Comparison of ENCODE assay signal across 8 mouse cellular contexts in genomic region chr9:123924589-123925066, GRCm38 (mm10). TPM values are rescaled to one million over a fixed set of nuclear protein-coding genes. Genes with fewer than 3 reads are reported as not detected.
A peak's percentile ranks its signal among the peaks of the same experiment; 100 is the strongest.
DNase-seq lines count a peak whose midpoint lies in the region; ATAC-seq and TF ChIP-seq lines count a peak whose summit lies in the region.

No protein-coding gene starts in this region.

- no peaks in the 10 kb centered on the region; the same call in 1 of the 2 replicates for H3K4me1 ChIP-seq in hindbrain, embryonic 14.5 days (replicated peaks; ENCODE audit: control insufficient read depth, insufficient read depth, low read length)

- H3K9me3 ChIP-seq in hindbrain, embryonic 14.5 days (ENCODE audit: control insufficient read depth, low read length), result no peaks in the 10 kb centered on the region

- peak; percentile 77 for DNase-seq in Patski (ENCODE audit: low read depth, low spot score)
- DNase-seq in cerebellum, postnatal 25 days, result peak; percentile 87 to 93
- DNase-seq in frontal cortex, postnatal 25 days (ENCODE audit: low spot score in 2 of 2), result peak; percentile 71 to 86
- peak; percentile 85 for DNase-seq in hindbrain, embryonic 14.5 days (ENCODE audit: low spot score)
- DNase-seq in left cerebral cortex, adult 2 months (ENCODE audit: extremely low spot score in 1 of 2, low spot score in 2 of 2), result peak; percentile 92 to 94
- DNase-seq in retina, postnatal 7 days (ENCODE audit: low read depth, low spot score), result peak; percentile 87
- peak; percentile 91 to 94 for DNase-seq in urinary bladder, adult 18-20 months (ENCODE audit: low spot score in 2 of 2)

- ATAC-seq in Patski, result peak; percentile 52
- ATAC-seq in hindbrain, embryonic 14.5 days (ENCODE audit: low FRiP score), result peak; percentile 87

- no peak for TF ChIP-seq CTCF in Patski (IDR thresholded peaks at IDR 0.05)
- no peak for TF ChIP-seq CTCF in left cerebral cortex, adult 2 months (IDR thresholded peaks at IDR 0.05)

- H3K4me2 ChIP-seq in hindbrain, embryonic 14.5 days (replicated peaks), result peak overlapping the region; percentile 73

- peak overlapping the region; percentile 95 for H3K27ac ChIP-seq in hindbrain, embryonic 14.5 days
- H3K27ac ChIP-seq in left cerebral cortex, adult 2 months, result peak overlapping the region; percentile 96
- H3K27ac ChIP-seq in macrophage, result peak overlapping the region; percentile 99

- H3K4me3 ChIP-seq in hindbrain, embryonic 14.5 days (replicated peaks; ENCODE audit: low read length), result peak overlapping the region; percentile 45
- H3K4me3 ChIP-seq in left cerebral cortex, adult 2 months, result peak overlapping the region; percentile 72
- H3K4me3 ChIP-seq in macrophage (ENCODE audit: inconsistent target), result peak overlapping the region; percentile 69

- intact Hi-C loops in left cerebral cortex, adult 2 months (cut with DNase I), result no loop called here

- H3K79me2 ChIP-seq in macrophage (ENCODE audit: inconsistent target), result no peaks in the 10 kb centered on the region; the same call in 1 of the 2 replicates

- peak overlapping the region; percentile 76 for H3K9ac ChIP-seq in hindbrain, embryonic 14.5 days

- CTCF ChIA-PET in Patski (lab: Charles Lee), result no interaction called here

- no peaks in the 10 kb centered on the region for H3K27me3 ChIP-seq in Patski
- no peaks in the 10 kb centered on the region for H3K27me3 ChIP-seq in hindbrain, embryonic 14.5 days (ENCODE audit: control insufficient read depth, insufficient read depth, low read length)

- POLR2A ChIA-PET in Patski (lab: Charles Lee), result no interaction called here

- in situ Hi-C loops in Patski (cut with MboI; ENCODE audit: low pct_unique_long_range_greater_than_20kb), result no loop called here

- H3K36me3 ChIP-seq in hindbrain, embryonic 14.5 days (replicated peaks; ENCODE audit: control insufficient read depth, insufficient read depth), result no peaks in the 10 kb centered on the region
- no peaks in the 10 kb centered on the region for H3K36me3 ChIP-seq in macrophage (ENCODE audit: inconsistent target)

- under 1% methylated on average over 49 of the region's 49 CpGs for WGBS in hindbrain, embryonic 14.5 days
- WGBS in macrophage (ENCODE audit: missing documents), result 2% methylated on average over 40 of the region's 49 CpGs

RNA-seq across cellular contexts. Expression of gene Ccr1, which starts 43.9 kb away (rescaled TPM):
- polyA plus RNA-seq in Patski (2021) (not detected), macrophage (2018) (22.8 to 148 TPM (median 64.7 TPM) in 3 replicates)
- 0.53 and 1.5 TPM in 2 replicates for polyA plus RNA-seq in hindbrain, embryonic 14.5 days (2014; fragmentation: Nextera tagmentation; extraction: Ambion mirVana)
- under 1 TPM in 1 of 2 experiments, not detected in 1; 0.38 TPM for total RNA-seq in left cerebral cortex, adult 2 months (2021)
- 100 to 1,000 TPM in 1 of 26 experiments, 10 to 100 TPM in 15, 1 to 10 TPM in 10; 3.2 to 114 (median 15.1) TPM for total RNA-seq in macrophage (2018; cell fraction: chromatin; rRNA removed)
- 100 to 1,000 TPM in 2 of 26 experiments, 10 to 100 TPM in 24; 12.2 to 163 (median 31.0) TPM for total RNA-seq in macrophage (2018; cell fraction: cytosol; rRNA removed)
- total RNA-seq in macrophage (2018; cell fraction: nucleus; rRNA removed), result 100 to 1,000 TPM in 5 of 26 experiments, 10 to 100 TPM in 21; 15.0 to 152 (median 47.8) TPM

RNA-seq across cellular contexts. Expression of gene Ccr1l1, which starts 53.6 kb away (rescaled TPM):
- polyA plus RNA-seq in Patski (2021) (not detected), macrophage (2018) (0.27 to 1.4 TPM (median 1.0 TPM) in 3 replicates)
- not detected in 2 replicates for polyA plus RNA-seq in hindbrain, embryonic 14.5 days (2014; fragmentation: Nextera tagmentation; extraction: Ambion mirVana)
- total RNA-seq in left cerebral cortex, adult 2 months (2021), result not detected
- 1 to 10 TPM in 20 of 26 experiments, under 1 TPM in 2, not detected in 4; 0.77 to 3.9 (median 1.5) TPM for total RNA-seq in macrophage (2018; cell fraction: chromatin; rRNA removed)
- total RNA-seq in macrophage (2018; cell fraction: cytosol; rRNA removed), result 1 to 10 TPM in 4 of 26 experiments, under 1 TPM in 22; 0.24 to 1.5 (median 0.67) TPM
- total RNA-seq in macrophage (2018; cell fraction: nucleus; rRNA removed), result 1 to 10 TPM in 23 of 26 experiments, under 1 TPM in 3; 0.79 to 4.5 (median 2.0) TPM

Comparison
In these comparisons a context has a peak if more than half of its experiments do, and no peak if none do; other contexts are left out.
1. Peak in every context shown above with its lines: DNase-seq, ATAC-seq, H3K4me3 ChIP-seq and H3K27ac ChIP-seq.